Mouse (Mus musculus) lung, embryonic 15.5 days (tissue): ENCODE measurements around the gene Cd300ld4. TPM values are rescaled to one million over a fixed set of nuclear protein-coding genes. Genes with fewer than 3 reads are reported as not detected.
"Not testable (repeated sequence)": the region's sequence is repeated elsewhere in the genome, so short reads cannot be mapped to it uniquely, and the experiment has no call there.

Experiments
- ATAC-seq: fragments of 200-750 bp; cut with Nextera tagmentation; 2 replicates; pipeline ENCODE4 v1.8.0; 2017; ENCODE audit warnings: moderate number of reproducible peaks, borderline replicate concordance; ENCODE audit not compliant: low FRiP score, low TSS enrichment; ENCODE audit errors: extremely low read depth
- H3K27ac ChIP-seq: fragments of 300-500 bp; sonication (generic); 2 replicates; pipeline ENCODE4 v1.5.1; 2015; ENCODE audit warnings: moderate library complexity, mild to moderate bottlenecking, inconsistent platforms
- H3K27me3 ChIP-seq: fragments of 300-500 bp; sonication (generic); 2 replicates; pipeline ENCODE4 v1.6.1; 2015; ENCODE audit warnings: inconsistent platforms
- H3K36me3 ChIP-seq: fragments of 300-500 bp; sonication (generic); 2 replicates; pipeline ENCODE4 v1.6.1; 2015; ENCODE audit warnings: inconsistent platforms
- H3K4me1 ChIP-seq: fragments of 300-500 bp; sonication (generic); 2 replicates; pipeline ENCODE4 v1.6.1; 2015; ENCODE audit warnings: inconsistent platforms
- H3K4me2 ChIP-seq: fragments of 300-500 bp; sonication (generic); 2 replicates; pipeline ENCODE4 v1.6.1; 2015; ENCODE audit warnings: inconsistent platforms, mild to moderate bottlenecking, moderate library complexity
- H3K4me3 ChIP-seq: fragments of 300-500 bp; sonication (generic); 2 replicates; pipeline ENCODE4 v1.5.1; 2015; ENCODE audit warnings: mild to moderate bottlenecking, inconsistent platforms
- H3K9ac ChIP-seq: fragments of 300-500 bp; sonication (generic); 2 replicates; pipeline ENCODE4 v1.6.1; 2015; ENCODE audit warnings: inconsistent platforms
- H3K9me3 ChIP-seq: fragments of 300-500 bp; sonication (generic); 2 replicates; pipeline ENCODE4 v1.6.1; 2016; ENCODE audit warnings: inconsistent platforms
- WGBS: fragments of 180-500 bp; shearing (Covaris S2); methylation state at CpG from one replicate; pipeline ENCODE4 v1.1.7; 2015; 5-methylcytosine and 5-hydroxymethylcytosine counted together
- polyA plus RNA-seq: library from polyadenylated mRNA; unstranded; fragments of >200 nt; fragmentation: Nextera tagmentation; extraction: Ambion mirVana; gene quantifications from 2 replicates; pipeline ENCODE4 v1.2.1, GENCODE M21; 2015

Cd300ld4 gene
- polyA plus RNA-seq: not detected in 2 replicates

DNA sequence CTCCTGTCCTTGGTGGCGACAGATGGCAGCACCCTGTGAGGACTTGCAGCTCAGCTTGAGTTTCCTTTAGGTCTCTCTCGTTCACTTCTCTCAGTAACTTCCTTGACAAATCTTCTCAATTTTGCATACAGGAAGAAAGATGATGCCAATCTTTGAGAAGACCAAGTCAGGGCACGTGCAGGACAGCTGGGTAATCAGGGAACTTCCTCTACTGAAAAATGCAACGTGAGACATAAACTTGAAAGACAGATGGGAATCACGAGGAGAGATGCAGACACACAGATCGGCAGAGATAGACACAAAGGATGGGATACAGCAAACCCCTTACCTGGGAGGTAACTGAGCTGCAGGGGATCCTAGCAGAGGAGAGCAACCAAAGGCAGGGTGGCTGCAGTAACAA is at the start of gene Cd300ld4:
TSS of gene Cd300ld4 (minus strand) at position 101 of the 400 bp plus-strand sequence.
- H3K27ac ChIP-seq, ATAC-seq, H3K4me2 ChIP-seq, H3K4me1 ChIP-seq, H3K27me3 ChIP-seq, H3K9ac ChIP-seq, H3K4me3 ChIP-seq, H3K36me3 ChIP-seq, H3K9me3 ChIP-seq: not testable (repeated sequence)
- WGBS: no CpG with 5 or more reads among the region's 6 CpGs

- Histone ChIP-seq H3K27ac (no peak overlapping the region), H3K9ac (no peak overlapping the region), H3K4me2 (no peak overlapping the region), H3K27me3 (no peaks in the 10 kb centered on the region), H3K9me3 (no peaks in the 10 kb centered on the region), H3K4me1 (peaks cover 12% of the 10 kb centered on the region), H3K36me3 (no peaks in the 10 kb centered on the region), H3K4me3 (no peak overlapping the region)
- WGBS: 34% methylated on average over 5 of the region's 5 CpGs
- no peak for ATAC-seq
These were observed 49.0 kb upstream of the Cd300ld4 start for GRCm38 (mm10) chr11:115075859-115076258.

GRCm38 (mm10) chr11:115075407-115075806 is 48.6 kb upstream of the Cd300ld4 start:
- no peak overlapping the region for H3K4me2 ChIP-seq
- H3K9me3 ChIP-seq: no peaks in the 10 kb centered on the region
- ATAC-seq: no peak
- H3K4me3 ChIP-seq: no peak overlapping the region
- 41% methylated on average over 7 of the region's 7 CpGs for WGBS
- H3K4me1 ChIP-seq: peaks cover 12% of the 10 kb centered on the region
- H3K9ac ChIP-seq: no peak overlapping the region
- H3K27ac ChIP-seq: no peak overlapping the region
- H3K36me3 ChIP-seq: no peaks in the 10 kb centered on the region
- no peaks in the 10 kb centered on the region for H3K27me3 ChIP-seq

- no peaks in the 10 kb centered on the region for H3K9me3 ChIP-seq
- H3K4me2 ChIP-seq: no peak overlapping the region
- no peak for ATAC-seq
- H3K9ac ChIP-seq: no peak overlapping the region
- peaks cover 12% of the 10 kb centered on the region for H3K4me1 ChIP-seq
- H3K4me3 ChIP-seq: no peak overlapping the region
- no peaks in the 10 kb centered on the region for H3K27me3 ChIP-seq
- 71% methylated on average over 5 of the region's 5 CpGs for WGBS
- H3K27ac ChIP-seq: no peak overlapping the region
- no peaks in the 10 kb centered on the region for H3K36me3 ChIP-seq
These were observed 46.2 kb upstream of the Cd300ld4 start for GRCm38 (mm10) chr11:115073002-115073401.

DNA sequence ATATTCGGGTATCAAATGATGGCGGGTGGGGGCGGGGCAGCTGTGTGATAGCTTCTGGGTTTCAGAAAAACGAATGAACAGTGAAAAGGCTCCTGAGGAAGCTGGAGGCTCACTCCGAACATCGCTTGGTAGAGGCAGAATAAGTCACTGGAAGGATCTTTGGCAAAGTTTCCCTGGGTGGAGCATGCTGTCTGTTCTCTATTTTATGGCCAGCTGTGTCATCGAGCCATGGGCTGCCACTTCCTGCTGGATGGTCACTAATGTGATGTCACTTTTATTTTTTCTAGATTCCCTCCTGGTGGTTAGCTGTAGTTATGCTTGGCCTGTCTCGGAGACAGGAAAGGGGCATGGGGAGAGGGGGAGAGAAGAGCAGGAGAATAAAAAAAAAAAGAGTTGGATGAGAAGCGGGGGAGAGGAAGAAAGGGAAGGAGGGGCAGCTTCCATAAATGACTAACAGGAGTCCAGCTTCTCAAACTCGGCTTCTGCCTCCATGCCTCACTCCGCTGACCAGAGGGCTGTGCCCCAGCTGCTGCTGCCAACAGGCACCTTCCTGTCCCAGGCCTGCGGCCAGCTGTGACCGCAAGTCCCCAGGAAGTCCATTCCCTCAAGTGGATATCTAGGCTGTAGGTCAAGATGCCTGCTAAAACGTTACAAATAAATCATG is 45.0 kb upstream of the Cd300ld4 start:
- ATAC-seq: peak; percentile 87
- H3K4me3 ChIP-seq: 0 out of 2 replicates have a peak overlapping the region, but pooled peaks have one; percentile 9
- no peaks in the 10 kb centered on the region for H3K27me3 ChIP-seq
- no peaks in the 10 kb centered on the region for H3K36me3 ChIP-seq
- WGBS: 6% methylated on average over 14 of the region's 14 CpGs
- no peaks in the 10 kb centered on the region for H3K9me3 ChIP-seq
- H3K4me2 ChIP-seq: peak overlapping the region; percentile 41
- peaks cover 12% of the 10 kb centered on the region for H3K4me1 ChIP-seq
- peak overlapping the region; percentile 34; the same call in 1 of the 2 replicates for H3K27ac ChIP-seq
- H3K9ac ChIP-seq: no peak overlapping the region

DNA sequence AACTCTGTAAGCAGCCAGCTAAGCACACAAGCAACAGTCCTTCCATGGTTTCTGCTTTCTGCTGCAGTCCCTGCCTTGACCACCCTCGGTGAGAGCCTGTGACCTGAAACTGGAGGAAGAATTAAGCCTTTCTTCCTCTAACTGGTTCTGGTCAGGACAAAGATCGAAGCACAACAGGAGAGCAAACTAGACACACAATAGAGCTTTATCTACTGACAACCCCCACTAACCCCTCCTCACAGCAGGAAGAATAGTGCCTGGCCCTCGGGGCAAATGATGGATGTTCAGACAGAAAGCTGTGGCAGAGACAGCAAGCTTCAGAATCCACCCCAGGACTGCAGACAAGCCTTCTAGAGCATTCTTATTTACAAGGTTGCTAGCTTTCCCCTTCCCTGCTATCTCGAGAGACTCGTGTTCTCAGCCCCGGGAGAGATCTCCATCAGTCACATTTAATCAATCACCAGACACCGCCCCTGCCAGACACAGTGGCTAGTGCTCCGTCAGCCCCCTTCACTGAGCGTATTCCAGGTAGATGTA is 44.3 kb upstream of the Cd300ld4 start:
- Histone ChIP-seq H3K4me1 (peaks cover 12% of the 10 kb centered on the region), H3K4me2 (peak overlapping the region; percentile 41), H3K36me3 (no peaks in the 10 kb centered on the region), H3K9me3 (no peaks in the 10 kb centered on the region), H3K4me3 (0 out of 2 replicates have a peak overlapping the region, but pooled peaks have one; percentile 9), H3K9ac (no peak overlapping the region), H3K27me3 (no peaks in the 10 kb centered on the region), H3K27ac (no peak overlapping the region)
- ATAC-seq: no peak
- WGBS: 2% methylated on average over 9 of the region's 9 CpGs

DNA sequence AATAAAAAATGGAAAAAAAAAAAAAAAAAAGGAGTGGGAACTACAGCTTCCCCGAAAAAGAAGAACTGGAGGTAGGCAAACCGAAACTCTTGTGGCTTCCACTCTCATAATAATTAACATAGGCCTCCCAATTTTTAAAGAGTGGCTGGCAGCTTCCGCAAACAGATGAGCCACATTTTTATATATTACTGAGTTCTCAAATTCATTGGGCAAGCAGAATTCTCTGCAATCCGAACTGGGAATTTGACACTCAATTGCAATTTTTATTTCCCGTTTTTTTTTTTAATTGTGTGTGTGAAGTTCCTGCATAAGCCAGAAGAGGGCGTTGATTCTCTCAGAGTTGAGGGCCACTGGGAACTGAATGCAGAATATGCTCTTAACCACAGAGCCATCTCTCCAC is 40.0 kb upstream of the Cd300ld4 start:
- no peak overlapping the region for H3K27ac ChIP-seq
- H3K27me3 ChIP-seq: no peaks in the 10 kb centered on the region
- peaks cover 8% of the 10 kb centered on the region; the same call in 1 of the 2 replicates for H3K4me1 ChIP-seq
- no peak overlapping the region for H3K4me2 ChIP-seq
- WGBS: 56% methylated on average over 6 of the region's 6 CpGs
- ATAC-seq: no peak
- H3K9me3 ChIP-seq: no peaks in the 10 kb centered on the region
- H3K4me3 ChIP-seq: no peak overlapping the region
- no peak overlapping the region for H3K9ac ChIP-seq
- no peaks in the 10 kb centered on the region for H3K36me3 ChIP-seq

- no peak within 1 kb of the TSS for H3K4me2 ChIP-seq
- no peaks in the 10 kb centered on the region for H3K36me3 ChIP-seq
- whole genome bisulfite sequencing: 29% methylated on average over 5 of the region's 5 CpGs
- H3K27ac ChIP-seq: no peak within 1 kb of the TSS
- ATAC-seq: no peak
- no peaks in the 10 kb centered on the region for H3K9me3 ChIP-seq
- no peaks in the 10 kb centered on the region for H3K4me1 ChIP-seq
- no peaks in the 10 kb centered on the region for H3K27me3 ChIP-seq
- no peak within 1 kb of the TSS for H3K9ac ChIP-seq
- no peak within 1 kb of the TSS for H3K4me3 ChIP-seq
These were observed 35.3 kb upstream of the Cd300ld4 start, which contains the start of gene Cd300e for GRCm38 (mm10) chr11:115062077-115062476. TSS of gene Cd300e (minus strand) at chr11:115062177.

GRCm38 (mm10) chr11:115059797-115060196 is 33.0 kb upstream of the Cd300ld4 start:
- no peaks in the 10 kb centered on the region for H3K36me3 ChIP-seq
- ATAC-seq: no peak
- no peak overlapping the region for H3K9ac ChIP-seq
- H3K4me1 ChIP-seq: no peaks in the 10 kb centered on the region
- H3K27me3 ChIP-seq: no peaks in the 10 kb centered on the region
- H3K4me3 ChIP-seq: no peak overlapping the region
- no peak overlapping the region for H3K4me2 ChIP-seq
- no peaks in the 10 kb centered on the region for H3K9me3 ChIP-seq
- no peak overlapping the region for H3K27ac ChIP-seq
- 65% methylated on average over 2 of the region's 2 CpGs for WGBS

- Histone ChIP-seq H3K9me3 (no peaks in the 10 kb centered on the region), H3K27ac (no peak overlapping the region), H3K27me3 (no peaks in the 10 kb centered on the region), H3K4me1 (no peaks in the 10 kb centered on the region), H3K4me3 (no peak overlapping the region), H3K9ac (no peak overlapping the region), H3K4me2 (no peak overlapping the region), H3K36me3 (no peaks in the 10 kb centered on the region)
- 68% methylated on average over 4 of the region's 4 CpGs for WGBS
- no peak for ATAC-seq
These were observed 31.9 kb upstream of the Cd300ld4 start for GRCm38 (mm10) chr11:115058701-115059100.

DNA sequence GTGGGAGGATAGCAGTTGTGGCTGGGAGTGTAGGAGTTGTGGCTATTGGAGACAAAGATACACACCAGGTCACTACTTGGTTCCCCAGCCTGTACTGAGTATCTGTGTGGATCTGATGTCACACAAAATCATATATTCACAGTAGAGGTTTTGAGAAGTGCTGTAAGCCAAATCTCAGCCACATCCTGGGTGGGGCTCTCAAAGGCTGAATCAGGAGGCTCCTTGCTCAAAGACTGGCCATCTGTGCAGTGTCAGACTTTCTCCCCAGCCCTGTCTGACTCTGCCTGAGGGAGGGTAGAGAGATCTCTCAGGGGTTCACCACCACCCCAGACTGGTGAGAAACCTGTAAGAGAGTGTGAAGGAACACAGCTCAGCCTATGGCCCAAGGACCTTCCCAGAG is 27.7 kb upstream of the Cd300ld4 start:
- Histone ChIP-seq H3K36me3 (no peaks in the 10 kb centered on the region), H3K4me2 (no peak overlapping the region), H3K9ac (no peak overlapping the region), H3K4me1 (no peaks in the 10 kb centered on the region), H3K27ac (no peak overlapping the region), H3K4me3 (no peak overlapping the region), H3K27me3 (no peaks in the 10 kb centered on the region), H3K9me3 (no peaks in the 10 kb centered on the region)
- no peak for ATAC-seq

DNA sequence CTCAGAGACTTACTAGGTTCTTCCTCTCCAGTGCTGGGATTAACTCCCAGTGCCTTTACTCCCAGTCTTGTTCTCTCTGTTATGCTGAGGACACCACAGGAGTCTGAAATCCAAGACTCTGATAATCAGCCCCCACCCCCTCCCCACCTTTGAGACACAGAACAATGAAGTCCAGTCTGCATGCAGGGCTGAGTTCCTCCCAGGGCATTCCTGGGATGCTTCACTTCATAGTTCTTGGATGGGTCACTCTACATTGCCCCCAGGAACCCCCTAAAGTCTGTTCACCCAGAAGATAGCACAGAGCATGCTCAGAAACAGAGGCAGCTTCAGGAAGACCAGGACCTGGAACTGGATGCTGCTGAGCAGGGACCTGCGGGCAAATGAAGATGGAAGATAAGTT is 26.2 kb upstream of the Cd300ld4 start:
- Histone ChIP-seq H3K4me2 (no peak overlapping the region), H3K4me1 (no peaks in the 10 kb centered on the region), H3K4me3 (no peak overlapping the region), H3K27me3 (no peaks in the 10 kb centered on the region), H3K27ac (no peak overlapping the region), H3K9ac (no peak overlapping the region), H3K9me3 (no peaks in the 10 kb centered on the region), H3K36me3 (no peaks in the 10 kb centered on the region)
- ATAC-seq: no peak
- 83% methylated on average over 1 of the region's 1 CpGs for WGBS
